Mouse (Mus musculus) stomach, embryonic 15.5 days (tissue): ENCODE measurements around the gene Eif3b. TPM values are rescaled to one million over a fixed set of nuclear protein-coding genes. Genes with fewer than 3 reads are reported as not detected.

Source experiments
- ATAC-seq: fragments of 200-750 bp; cut with Nextera tagmentation; 2 replicates; pipeline ENCODE4 v1.8.0; 2017; ENCODE audit warnings: low read depth, moderate number of reproducible peaks, moderate TSS enrichment; ENCODE audit not compliant: insufficient read depth, low FRiP score
- H3K27ac ChIP-seq: fragments of 300-500 bp; sonication (generic); 2 replicates; pipeline ENCODE4 v1.5.1; 2015; ENCODE audit warnings: mild to moderate bottlenecking, inconsistent platforms
- H3K27me3 ChIP-seq: fragments of 300-500 bp; sonication (generic); replicated peaks from 2 replicates; pipeline ENCODE4 v1.6.1; 2015; ENCODE audit warnings: inconsistent platforms
- H3K36me3 ChIP-seq: fragments of 300-500 bp; sonication (generic); 2 replicates; pipeline ENCODE4 v1.6.1; 2015; ENCODE audit warnings: inconsistent platforms
- H3K4me1 ChIP-seq: fragments of 300-500 bp; sonication (generic); 2 replicates; pipeline ENCODE4 v1.6.1; 2015; ENCODE audit warnings: inconsistent platforms
- H3K4me2 ChIP-seq: fragments of 300-500 bp; sonication (generic); 2 replicates; pipeline ENCODE4 v1.6.1; 2015; ENCODE audit warnings: mild to moderate bottlenecking, inconsistent platforms
- H3K4me3 ChIP-seq: fragments of 300-500 bp; sonication (generic); replicated peaks from 2 replicates; pipeline ENCODE4 v1.5.1; 2015; ENCODE audit warnings: inconsistent platforms
- H3K9ac ChIP-seq: fragments of 300-500 bp; sonication (generic); 2 replicates; pipeline ENCODE4 v1.6.1; 2015; ENCODE audit warnings: inconsistent platforms
- H3K9me3 ChIP-seq: fragments of 300-500 bp; sonication (generic); 2 replicates; pipeline ENCODE4 v1.6.1; 2016; ENCODE audit warnings: inconsistent platforms
- WGBS: fragments of 180-500 bp; shearing (Covaris S2); methylation state at CpG from one replicate; pipeline ENCODE4 v1.1.7; 2015; 5-methylcytosine and 5-hydroxymethylcytosine counted together
- polyA plus RNA-seq: library from polyadenylated mRNA; unstranded; fragments of >200 nt; fragmentation: Nextera tagmentation; extraction: Ambion mirVana; gene quantifications from 2 replicates; pipeline ENCODE4 v1.2.1, GENCODE M21; 2015

Eif3b gene
- polyA plus RNA-seq: 129 and 141 TPM in 2 replicates

DNA sequence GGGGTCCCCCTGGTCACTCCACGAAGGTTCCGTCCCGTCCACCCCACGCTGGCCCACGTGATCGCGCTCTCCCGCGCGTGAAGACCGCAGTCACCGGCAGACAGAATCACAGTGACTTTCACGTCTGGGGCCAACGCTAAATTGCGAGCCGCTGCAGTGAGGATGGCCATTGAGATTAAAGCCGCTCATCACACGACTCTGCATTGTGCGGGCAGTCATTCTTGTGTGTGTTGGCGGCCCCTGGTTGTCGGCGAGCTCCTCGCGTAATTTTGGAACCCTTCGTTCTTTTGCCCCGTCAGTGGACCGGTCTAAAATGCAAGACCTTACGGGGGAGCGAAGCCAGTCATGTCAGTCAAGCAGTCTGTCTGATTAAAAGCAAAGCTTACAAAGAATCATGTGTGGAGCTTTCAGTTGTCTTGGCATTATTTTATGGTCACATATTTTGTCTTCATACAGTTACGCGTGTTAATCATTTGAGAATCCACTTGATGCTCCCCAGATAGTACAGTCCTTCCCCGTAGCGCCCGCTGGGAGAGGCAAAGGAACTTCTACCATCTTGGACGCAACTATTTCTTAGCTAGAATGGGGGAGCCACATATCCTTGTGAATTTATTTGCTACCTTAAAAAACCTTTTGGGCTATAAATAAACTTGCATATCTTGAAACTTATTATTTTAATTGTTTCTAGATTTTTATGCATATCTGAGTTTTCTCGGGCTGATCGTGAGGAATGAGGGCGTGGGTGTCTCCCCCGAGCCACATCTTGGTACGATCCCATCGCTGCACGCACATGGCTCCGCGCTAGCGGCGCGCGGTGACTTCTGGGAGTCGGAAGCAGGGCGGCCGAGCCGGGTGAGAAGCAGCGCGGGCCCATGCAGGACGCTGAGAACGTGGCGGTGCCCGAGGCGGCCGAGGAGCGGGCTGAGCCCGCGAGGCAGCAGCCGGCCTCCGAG, at the start of gene Eif3b:
TSS of gene Eif3b (plus strand) at position 840 of the 953 bp plus-strand sequence.
- peak within 1 kb of the TSS; percentile 98 for H3K4me3 ChIP-seq
- no peaks in the 10 kb centered on the region for H3K27me3 ChIP-seq
- peak; percentile 91 for ATAC-seq
- under 1% methylated on average over 65 of the region's 65 CpGs for WGBS
- H3K9me3 ChIP-seq: no peaks in the 10 kb centered on the region
- H3K4me2 ChIP-seq: peak within 1 kb of the TSS; percentile 66
- no peaks in the 10 kb centered on the region for H3K36me3 ChIP-seq
- peaks cover 21% of the 10 kb centered on the region for H3K4me1 ChIP-seq
- peak within 1 kb of the TSS; percentile 86 for H3K9ac ChIP-seq
- H3K27ac ChIP-seq: peak within 1 kb of the TSS; percentile 97

GRCm38 (mm10) chr5:140369466-140369865, 49.7 kb upstream of the Eif3b start:
- Histone ChIP-seq H3K27ac (no peak overlapping the region), H3K4me2 (no peak overlapping the region), H3K36me3 (no peaks in the 10 kb centered on the region), H3K4me3 (no peak overlapping the region), H3K9me3 (no peaks in the 10 kb centered on the region), H3K27me3 (no peaks in the 10 kb centered on the region), H3K9ac (no peak overlapping the region), H3K4me1 (peaks cover 10% of the 10 kb centered on the region; the same call in 1 of the 2 replicates)
- WGBS: 67% methylated on average over 2 of the region's 2 CpGs
- no peak for ATAC-seq

- ATAC-seq: no peak
- no peak overlapping the region for H3K4me2 ChIP-seq
- H3K4me3 ChIP-seq: no peak overlapping the region
- H3K9ac ChIP-seq: no peak overlapping the region
- WGBS: 52% methylated on average over 6 of the region's 6 CpGs
- no peak overlapping the region for H3K27ac ChIP-seq
- peaks cover 10% of the 10 kb centered on the region; the same call in 1 of the 2 replicates for H3K4me1 ChIP-seq
- H3K36me3 ChIP-seq: no peaks in the 10 kb centered on the region
- H3K9me3 ChIP-seq: no peaks in the 10 kb centered on the region
- no peaks in the 10 kb centered on the region for H3K27me3 ChIP-seq
These were observed 48.5 kb upstream of the Eif3b start for GRCm38 (mm10) chr5:140370446-140371254.

DNA sequence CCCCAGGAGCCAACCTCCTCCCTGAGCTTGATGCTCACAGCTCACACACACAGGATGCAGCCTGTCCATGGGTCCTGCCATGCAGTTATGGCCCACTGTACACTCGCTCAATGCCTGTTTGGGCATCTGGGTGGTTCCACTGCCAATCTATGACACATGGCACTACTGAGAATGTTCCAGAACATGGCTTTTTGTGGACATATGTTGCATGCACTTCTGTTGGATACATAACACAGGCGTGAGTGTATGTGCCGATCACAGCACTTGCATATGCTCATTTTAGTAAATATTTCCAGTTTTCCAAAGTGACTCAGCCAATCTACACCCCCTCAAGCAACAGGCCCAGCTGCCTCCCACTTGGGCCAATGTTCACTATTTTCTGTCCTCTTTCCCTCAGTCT, 47.5 kb upstream of the Eif3b start:
- Histone ChIP-seq H3K9ac (no peak overlapping the region), H3K9me3 (no peaks in the 10 kb centered on the region), H3K4me3 (no peak overlapping the region), H3K4me2 (no peak overlapping the region), H3K27me3 (no peaks in the 10 kb centered on the region), H3K36me3 (no peaks in the 10 kb centered on the region), H3K27ac (no peak overlapping the region), H3K4me1 (peaks cover 10% of the 10 kb centered on the region; the same call in 1 of the 2 replicates)
- WGBS: 91% methylated on average over 3 of the region's 3 CpGs
- no peak for ATAC-seq

GRCm38 (mm10) chr5:140373711-140374110, 45.4 kb upstream of the Eif3b start:
- Histone ChIP-seq H3K4me2 (no peak overlapping the region), H3K27me3 (no peaks in the 10 kb centered on the region), H3K27ac (no peak overlapping the region), H3K36me3 (no peaks in the 10 kb centered on the region), H3K4me3 (no peak overlapping the region), H3K4me1 (peaks cover 10% of the 10 kb centered on the region; the same call in 1 of the 2 replicates), H3K9me3 (no peaks in the 10 kb centered on the region), H3K9ac (no peak overlapping the region)
- no peak for ATAC-seq
- 72% methylated on average over 2 of the region's 2 CpGs for WGBS

GRCm38 (mm10) chr5:140374226-140374625, 44.9 kb upstream of the Eif3b start:
- H3K4me3 ChIP-seq: no peak overlapping the region
- H3K27ac ChIP-seq: no peak overlapping the region
- no peaks in the 10 kb centered on the region for H3K9me3 ChIP-seq
- 66% methylated on average over 3 of the region's 3 CpGs for WGBS
- ATAC-seq: no peak
- H3K9ac ChIP-seq: no peak overlapping the region
- no peaks in the 10 kb centered on the region for H3K27me3 ChIP-seq
- peaks cover 10% of the 10 kb centered on the region; the same call in 1 of the 2 replicates for H3K4me1 ChIP-seq
- H3K36me3 ChIP-seq: no peaks in the 10 kb centered on the region
- H3K4me2 ChIP-seq: no peak overlapping the region

GRCm38 (mm10) chr5:140375249-140375829, 43.8 kb upstream of the Eif3b start:
- WGBS: 83% methylated on average over 4 of the region's 4 CpGs
- H3K4me2 ChIP-seq: no peak overlapping the region
- ATAC-seq: no peak
- H3K27me3 ChIP-seq: no peaks in the 10 kb centered on the region
- no peak overlapping the region for H3K4me3 ChIP-seq
- H3K36me3 ChIP-seq: no peaks in the 10 kb centered on the region
- H3K4me1 ChIP-seq: peaks cover 6% of the 10 kb centered on the region; the same call in 1 of the 2 replicates
- no peaks in the 10 kb centered on the region for H3K9me3 ChIP-seq
- H3K27ac ChIP-seq: no peak overlapping the region
- no peak overlapping the region for H3K9ac ChIP-seq

- Histone ChIP-seq H3K27me3 (no peaks in the 10 kb centered on the region), H3K9ac (no peak overlapping the region), H3K9me3 (no peaks in the 10 kb centered on the region), H3K36me3 (no peaks in the 10 kb centered on the region), H3K27ac (no peak overlapping the region), H3K4me3 (no peak overlapping the region), H3K4me2 (no peak overlapping the region), H3K4me1 (no peaks in the 10 kb centered on the region)
- ATAC-seq: no peak
- WGBS: 77% methylated on average over 6 of the region's 6 CpGs
These were observed 40.8 kb upstream of the Eif3b start for GRCm38 (mm10) chr5:140378121-140378853.

DNA sequence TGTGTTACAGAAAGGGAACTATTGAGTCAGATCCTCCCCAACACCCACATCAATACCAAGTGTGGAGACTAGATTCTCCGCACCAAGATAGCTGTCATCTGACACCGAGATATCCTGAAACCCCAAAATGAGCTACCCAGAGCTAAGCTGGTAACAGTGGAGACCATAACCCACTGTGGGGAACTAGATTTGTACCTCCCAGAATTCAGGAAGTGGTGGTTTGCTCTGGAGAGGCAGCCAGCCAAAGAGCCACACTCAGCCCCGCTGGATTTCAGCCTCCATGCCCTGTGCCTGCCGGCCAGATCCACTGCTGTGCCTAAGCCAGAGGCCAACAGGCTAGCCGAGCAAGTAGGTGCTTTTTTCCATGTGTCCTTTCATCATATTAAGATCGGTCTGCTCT, 39.8 kb upstream of the Eif3b start:
- Histone ChIP-seq H3K9me3 (no peaks in the 10 kb centered on the region), H3K4me3 (no peak overlapping the region), H3K27ac (no peak overlapping the region), H3K4me2 (no peak overlapping the region), H3K36me3 (no peaks in the 10 kb centered on the region), H3K4me1 (peaks cover 3% of the 10 kb centered on the region; the same call in 1 of the 2 replicates), H3K9ac (no peak overlapping the region), H3K27me3 (no peaks in the 10 kb centered on the region)
- WGBS: 77% methylated on average over 6 of the region's 6 CpGs
- no peak for ATAC-seq

DNA sequence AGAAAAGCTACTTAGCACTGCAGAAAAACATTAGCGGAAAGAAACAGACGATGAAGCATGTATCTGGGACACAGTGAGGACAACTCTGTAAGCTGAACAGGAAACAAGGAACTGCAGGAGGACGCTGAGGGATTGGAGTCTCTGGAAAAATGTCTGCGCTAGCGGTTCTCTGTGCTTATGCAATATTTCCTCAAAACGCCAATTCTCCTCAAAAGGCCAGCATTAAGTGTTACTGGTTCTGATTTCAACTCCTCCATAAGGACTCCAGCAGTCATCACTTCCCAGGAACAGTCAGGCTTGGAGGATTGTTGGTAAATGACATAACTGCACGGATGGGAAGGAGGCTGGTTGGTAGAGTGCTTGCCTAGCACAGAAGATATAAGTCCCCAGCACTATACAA, 38.0 kb upstream of the Eif3b start:
- no peak overlapping the region for H3K4me2 ChIP-seq
- no peaks in the 10 kb centered on the region for H3K27me3 ChIP-seq

DNA sequence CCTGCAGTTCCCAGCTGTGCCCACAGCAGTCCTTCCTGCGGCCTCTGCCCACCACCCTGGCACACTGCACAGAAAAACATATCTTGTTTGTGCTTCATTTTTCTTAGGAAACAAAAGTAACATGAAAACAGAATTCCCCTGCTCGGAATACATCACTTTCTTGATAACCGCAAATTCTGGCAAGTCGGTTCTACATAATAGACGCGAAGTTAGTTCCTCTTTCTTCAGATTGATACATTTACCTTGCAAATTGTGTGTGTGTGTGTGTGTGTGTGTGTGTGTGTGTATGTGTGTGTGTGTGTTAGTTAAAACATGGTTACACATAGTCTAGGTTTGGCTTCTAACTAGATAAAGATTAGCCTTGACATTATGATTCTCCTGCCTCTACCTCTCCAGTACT, 36.4 kb upstream of the Eif3b start:
- no peak for ATAC-seq

More for the DNA sequence above, 38.0 kb upstream of the Eif3b start:
- WGBS: 83% methylated on average over 7 of the region's 7 CpGs
- no peaks in the 10 kb centered on the region for H3K9me3 ChIP-seq
- H3K4me3 ChIP-seq: no peak overlapping the region
- H3K27ac ChIP-seq: no peak overlapping the region
- no peak overlapping the region for H3K9ac ChIP-seq
- ATAC-seq: no peak
- no peaks in the 10 kb centered on the region for H3K36me3 ChIP-seq
- peaks cover 3% of the 10 kb centered on the region; the same call in 1 of the 2 replicates for H3K4me1 ChIP-seq

More for the DNA sequence above, 36.4 kb upstream of the Eif3b start:
- 87% methylated on average over 6 of the region's 6 CpGs for WGBS
- Histone ChIP-seq H3K4me3 (no peak overlapping the region), H3K9ac (no peak overlapping the region), H3K36me3 (no peaks in the 10 kb centered on the region), H3K4me1 (peaks cover 3% of the 10 kb centered on the region; the same call in 1 of the 2 replicates), H3K27ac (no peak overlapping the region), H3K27me3 (no peaks in the 10 kb centered on the region), H3K4me2 (no peak overlapping the region), H3K9me3 (no peaks in the 10 kb centered on the region)
